Mouse (Mus musculus) heart, embryonic 13.5 days (tissue): ENCODE measurements at regions not wholly inside any gene's neighbourhood (a gene's known extent, or its start where the extent isn't known, plus 50 kb on each side); places are given as distances from the start of the nearest gene placed in this dataset.
"Not testable (repeated sequence)": the region's sequence is repeated elsewhere in the genome, so short reads cannot be mapped to it uniquely, and the experiment has no call there.

Experiments
- ATAC-seq: fragments of 200-750 bp; cut with Nextera tagmentation; 2 replicates; pipeline ENCODE4 v1.8.0; 2017; ENCODE audit warnings: moderate TSS enrichment; ENCODE audit not compliant: insufficient number of reproducible peaks, low FRiP score, low TSS enrichment; ENCODE audit errors: extremely low read depth
- H3K27ac ChIP-seq: fragments of 300-500 bp; sonication (generic); replicated peaks from 2 replicates; pipeline ENCODE4 v1.5.1; 2015; ENCODE audit warnings: moderate library complexity, mild to moderate bottlenecking, inconsistent platforms
- H3K27me3 ChIP-seq: fragments of 300-500 bp; sonication (generic); replicated peaks from 2 replicates; pipeline ENCODE4 v1.6.1; 2015; ENCODE audit warnings: mild to moderate bottlenecking, inconsistent platforms
- H3K36me3 ChIP-seq: fragments of 300-500 bp; sonication (generic); 2 replicates; pipeline ENCODE4 v1.6.1; 2015; ENCODE audit warnings: mild to moderate bottlenecking, inconsistent platforms
- H3K4me1 ChIP-seq: fragments of 300-500 bp; sonication (generic); 2 replicates; pipeline ENCODE4 v1.6.1; 2015; ENCODE audit warnings: inconsistent platforms
- H3K4me2 ChIP-seq: fragments of 300-500 bp; sonication (generic); 2 replicates; pipeline ENCODE4 v1.6.1; 2015; ENCODE audit warnings: inconsistent platforms, mild to moderate bottlenecking, moderate library complexity
- H3K4me3 ChIP-seq: fragments of 300-500 bp; sonication (generic); 2 replicates; pipeline ENCODE4 v1.5.1; 2015; ENCODE audit warnings: moderate library complexity, mild to moderate bottlenecking, inconsistent platforms
- H3K9ac ChIP-seq: fragments of 300-500 bp; sonication (generic); 2 replicates; pipeline ENCODE4 v1.6.1; 2015; ENCODE audit warnings: inconsistent platforms, mild to moderate bottlenecking, moderate library complexity
- H3K9me3 ChIP-seq: fragments of 300-500 bp; sonication (generic); 2 replicates; pipeline ENCODE4 v1.6.1; 2016; ENCODE audit warnings: inconsistent platforms
- WGBS: fragments of 180-500 bp; shearing (Covaris S2); methylation state at CpG from one replicate; pipeline ENCODE4 v1.1.7; 2015; ENCODE audit warnings: mixed read lengths; 5-methylcytosine and 5-hydroxymethylcytosine counted together

GRCm38 (mm10) chr2:78274122-78274521, 327.9 kb upstream of the Cwc22 start:
- no peaks in the 10 kb centered on the region for H3K36me3 ChIP-seq
- H3K9me3 ChIP-seq = no peaks in the 10 kb centered on the region
- ATAC-seq = no peak
- H3K27ac ChIP-seq = no peak overlapping the region
- H3K4me3 ChIP-seq = no peak overlapping the region
- 75% methylated on average over 5 of the region's 5 CpGs for WGBS
- H3K4me1 ChIP-seq = peaks cover 2% of the 10 kb centered on the region; the same call in 1 of the 2 replicates
- H3K9ac ChIP-seq = no peak overlapping the region
- no peaks in the 10 kb centered on the region for H3K27me3 ChIP-seq
- H3K4me2 ChIP-seq = no peak overlapping the region

DNA sequence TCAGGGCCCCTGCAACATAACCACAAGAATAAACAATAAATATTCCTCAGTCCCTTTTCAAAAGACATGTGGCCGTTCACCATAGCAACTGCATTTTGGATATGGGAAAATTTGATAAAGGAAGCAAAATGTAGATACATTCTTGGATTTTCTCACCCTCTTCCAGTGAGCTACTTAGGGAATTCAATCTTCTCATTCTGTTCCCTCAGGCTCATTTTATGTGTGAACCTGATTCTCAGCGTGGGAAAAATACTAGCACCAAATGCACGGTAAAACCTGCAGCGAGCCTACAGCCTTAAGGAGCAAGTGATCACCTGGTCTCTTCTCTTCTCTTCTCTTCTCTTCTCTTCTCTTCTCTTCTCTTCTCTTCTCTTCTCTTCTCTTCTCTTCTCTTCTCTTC, 322.5 kb upstream of the Cwc22 start:
- Histone ChIP-seq H3K27ac (no peak overlapping the region), H3K9ac (no peak overlapping the region), H3K4me2 (no peak overlapping the region), H3K36me3 (no peaks in the 10 kb centered on the region), H3K27me3 (no peaks in the 10 kb centered on the region), H3K4me3 (no peak overlapping the region), H3K4me1 (no peaks in the 10 kb centered on the region), H3K9me3 (no peaks in the 10 kb centered on the region)
- 79% methylated on average over 4 of the region's 4 CpGs for WGBS
- no peak for ATAC-seq

GRCm38 (mm10) chr2:78267527-78268375, 321.6 kb upstream of the Cwc22 start:
- no peaks in the 10 kb centered on the region for H3K9me3 ChIP-seq
- no peak overlapping the region for H3K27ac ChIP-seq
- H3K9ac ChIP-seq = no peak overlapping the region
- H3K4me1 ChIP-seq = no peaks in the 10 kb centered on the region
- no peak overlapping the region for H3K4me2 ChIP-seq
- H3K4me3 ChIP-seq = no peak overlapping the region
- no peaks in the 10 kb centered on the region for H3K36me3 ChIP-seq
- ATAC-seq = no peak
- WGBS = 85% methylated on average over 2 of the region's 2 CpGs
- no peaks in the 10 kb centered on the region for H3K27me3 ChIP-seq

DNA sequence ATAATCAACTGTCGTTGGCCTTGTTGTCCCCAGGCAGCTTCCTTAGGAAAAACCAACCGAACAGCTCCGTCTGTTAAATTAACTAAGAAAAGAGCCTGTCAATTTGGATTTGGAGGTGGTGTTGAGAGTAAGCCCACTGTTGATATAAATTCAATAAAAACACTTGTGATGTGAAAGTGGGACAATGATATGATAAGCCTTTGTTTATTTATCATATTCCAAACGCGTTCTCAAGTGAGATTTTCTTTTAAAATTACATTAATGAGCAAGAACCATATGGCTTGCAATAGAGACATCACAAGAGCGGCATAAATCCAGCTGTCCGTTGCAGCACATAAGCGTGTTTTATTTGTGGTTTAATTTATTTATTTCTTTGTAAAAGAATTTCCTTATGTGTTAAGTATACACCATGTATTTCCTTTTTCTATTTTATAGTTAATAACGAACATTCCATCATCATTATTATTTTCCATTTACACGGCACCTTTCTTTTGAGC, 307.5 kb upstream of the Cwc22 start:
- Histone ChIP-seq H3K4me2 (no peak overlapping the region), H3K27me3 (no peaks in the 10 kb centered on the region), H3K36me3 (no peaks in the 10 kb centered on the region), H3K27ac (no peak overlapping the region), H3K9ac (no peak overlapping the region), H3K4me1 (no peaks in the 10 kb centered on the region), H3K4me3 (no peak overlapping the region), H3K9me3 (no peaks in the 10 kb centered on the region)
- ATAC-seq = no peak
- 79% methylated on average over 10 of the region's 10 CpGs for WGBS

GRCm38 (mm10) chr2:78246354-78246753, 300.2 kb upstream of the Cwc22 start:
- WGBS = 66% methylated on average over 5 of the region's 5 CpGs
- no peak overlapping the region for H3K27ac ChIP-seq
- no peak for ATAC-seq
- no peaks in the 10 kb centered on the region for H3K36me3 ChIP-seq
- H3K4me2 ChIP-seq = no peak overlapping the region
- no peaks in the 10 kb centered on the region for H3K27me3 ChIP-seq
- no peaks in the 10 kb centered on the region for H3K9me3 ChIP-seq
- H3K9ac ChIP-seq = no peak overlapping the region
- no peak overlapping the region for H3K4me3 ChIP-seq
- H3K4me1 ChIP-seq = no peaks in the 10 kb centered on the region

GRCm38 (mm10) chr2:78240299-78240698, 294.1 kb upstream of the Cwc22 start:
- Histone ChIP-seq H3K9ac (no peak overlapping the region), H3K4me3 (no peak overlapping the region), H3K27me3 (no peaks in the 10 kb centered on the region), H3K9me3 (no peaks in the 10 kb centered on the region), H3K27ac (no peak overlapping the region), H3K4me1 (peaks cover 9% of the 10 kb centered on the region), H3K4me2 (no peak overlapping the region), H3K36me3 (no peaks in the 10 kb centered on the region)
- no peak for ATAC-seq
- 32% methylated on average over 2 of the region's 2 CpGs for WGBS

DNA sequence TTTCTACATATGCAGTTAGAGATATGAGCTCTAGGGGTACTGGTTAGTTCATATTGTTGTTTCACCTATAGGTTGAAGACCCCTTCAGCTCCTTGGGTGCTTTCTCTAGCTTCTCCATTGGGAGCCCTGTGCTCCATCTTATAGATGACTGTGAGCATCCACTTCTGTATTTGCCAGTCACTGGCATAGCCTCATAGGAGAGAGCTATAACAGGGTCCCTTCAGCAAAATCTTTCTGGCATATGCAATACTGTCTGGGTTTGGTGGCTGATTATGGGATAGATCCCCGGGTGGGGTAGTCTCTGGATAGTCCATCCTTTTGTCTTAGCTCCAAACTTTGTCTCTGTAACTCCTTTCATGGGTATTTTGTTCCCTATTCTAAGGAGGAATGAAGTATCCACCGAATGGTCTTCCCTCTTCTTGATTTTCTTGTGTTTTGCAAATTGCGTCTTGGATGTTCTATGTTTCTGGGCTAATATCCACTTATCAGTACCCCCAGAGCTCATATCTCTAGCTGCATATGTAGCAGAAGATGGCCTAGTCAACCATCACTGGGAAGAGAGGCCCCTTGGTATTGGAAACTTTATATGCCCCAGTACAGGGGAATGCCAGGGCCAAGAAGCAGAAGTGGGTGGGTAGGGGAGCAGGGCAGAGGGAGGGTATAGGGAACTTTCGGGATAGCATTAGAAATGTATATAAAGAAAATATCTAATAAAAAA, 279.4 kb upstream of the Cwc22 start:
- not testable (repeated sequence) for ATAC-seq, H3K9me3 ChIP-seq, H3K4me3 ChIP-seq, H3K4me1 ChIP-seq, H3K4me2 ChIP-seq, H3K27ac ChIP-seq, H3K9ac ChIP-seq, H3K36me3 ChIP-seq, H3K27me3 ChIP-seq
- WGBS = 78% methylated on average over 4 of the region's 4 CpGs

GRCm38 (mm10) chr2:78214469-78214868, 268.3 kb upstream of the Cwc22 start:
- Histone ChIP-seq H3K27ac (no peak overlapping the region), H3K36me3 (no peaks in the 10 kb centered on the region), H3K4me2 (no peak overlapping the region), H3K4me3 (no peak overlapping the region), H3K9me3 (no peaks in the 10 kb centered on the region), H3K9ac (no peak overlapping the region), H3K27me3 (no peaks in the 10 kb centered on the region), H3K4me1 (no peaks in the 10 kb centered on the region)
- WGBS = 51% methylated on average over 8 of the region's 8 CpGs
- ATAC-seq = no peak

GRCm38 (mm10) chr2:78205125-78205524, 258.9 kb upstream of the Cwc22 start:
- Histone ChIP-seq H3K9ac (no peak overlapping the region), H3K36me3 (no peaks in the 10 kb centered on the region), H3K27me3 (no peaks in the 10 kb centered on the region), H3K27ac (no peak overlapping the region), H3K4me2 (no peak overlapping the region), H3K9me3 (no peaks in the 10 kb centered on the region), H3K4me1 (no peaks in the 10 kb centered on the region), H3K4me3 (no peak overlapping the region)
- 77% methylated on average over 5 of the region's 5 CpGs for WGBS
- ATAC-seq = no peak

DNA sequence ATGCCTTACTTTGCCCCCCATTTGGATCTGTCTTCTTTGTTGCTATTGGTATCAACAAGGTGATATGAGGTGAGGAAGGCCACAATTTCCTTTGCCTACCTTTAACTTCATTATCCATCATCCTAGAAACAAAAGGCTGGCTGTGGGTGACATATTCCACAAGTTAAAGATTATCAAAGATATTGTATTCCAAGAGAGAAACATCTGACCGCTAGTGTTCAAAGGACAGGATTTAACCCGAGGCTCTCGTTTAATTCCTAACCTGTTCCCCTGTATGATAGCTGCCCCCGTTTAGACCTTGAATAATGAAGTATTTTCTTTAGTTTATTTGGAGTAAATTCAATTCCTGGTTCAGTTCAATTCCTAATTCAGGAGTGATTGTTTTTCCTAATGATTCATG, 249.8 kb upstream of the Cwc22 start:
- 80% methylated on average over 4 of the region's 4 CpGs for WGBS
- no peaks in the 10 kb centered on the region for H3K27me3 ChIP-seq
- no peak overlapping the region for H3K9ac ChIP-seq

DNA sequence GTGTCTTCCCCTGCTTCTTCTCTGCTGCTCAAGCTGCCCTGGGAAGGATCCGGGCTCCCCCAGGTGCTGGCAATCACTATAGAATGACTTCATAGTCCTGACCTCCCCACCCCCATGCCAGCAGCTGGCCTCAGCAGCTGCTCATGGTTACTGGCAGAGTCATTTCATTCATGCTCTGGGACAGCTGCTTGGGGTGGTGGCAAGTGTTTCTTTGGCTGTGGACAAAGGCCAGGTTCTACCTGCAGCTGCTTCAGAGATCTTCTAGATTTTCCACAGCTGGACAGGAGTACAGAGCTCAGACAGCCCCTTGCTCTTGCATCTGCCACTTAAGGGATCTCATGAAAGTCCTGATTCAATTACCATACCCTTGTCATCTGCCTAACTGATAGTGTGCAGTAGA, 243.4 kb upstream of the Cwc22 start:
- no peak overlapping the region for H3K9ac ChIP-seq
- no peaks in the 10 kb centered on the region for H3K27me3 ChIP-seq
- H3K4me2 ChIP-seq = no peak overlapping the region
- ATAC-seq = no peak
- H3K9me3 ChIP-seq = no peaks in the 10 kb centered on the region
- H3K4me3 ChIP-seq = no peak overlapping the region
- H3K36me3 ChIP-seq = no peaks in the 10 kb centered on the region
- WGBS = 14% methylated on average over 1 of the region's 1 CpGs
- 0 out of 2 replicates have a peak, but pooled peaks cover 4% of the 10 kb centered on the region for H3K4me1 ChIP-seq
- no peak overlapping the region for H3K27ac ChIP-seq

More for the DNA sequence above, 249.8 kb upstream of the Cwc22 start:
- Histone ChIP-seq H3K9me3 (no peaks in the 10 kb centered on the region), H3K4me2 (no peak overlapping the region), H3K4me1 (no peaks in the 10 kb centered on the region), H3K27ac (no peak overlapping the region), H3K36me3 (no peaks in the 10 kb centered on the region), H3K4me3 (no peak overlapping the region)
- ATAC-seq = no peak
